8 mouse cellular contexts compared by ENCODE assay signal in the genomic region with DNA sequence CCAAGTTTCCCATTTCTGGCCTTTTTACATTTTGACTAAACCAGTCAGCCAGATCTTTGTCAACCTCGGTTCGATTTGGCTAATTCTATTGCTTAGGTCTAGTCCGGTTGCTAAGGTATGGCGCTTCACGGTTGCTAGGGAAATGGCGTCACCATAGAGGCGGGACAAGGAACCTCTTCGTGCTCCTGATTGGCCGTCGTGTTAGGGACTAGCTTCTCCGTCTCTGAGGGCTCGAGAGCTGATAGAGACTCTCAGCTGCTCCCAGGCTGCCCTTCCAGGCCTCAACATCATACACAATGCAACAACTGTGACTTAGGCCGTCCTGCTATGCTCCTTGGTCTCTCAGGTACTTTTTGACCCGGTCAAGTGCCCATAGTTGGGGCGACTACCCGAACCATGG. TPM values are rescaled to one million over a fixed set of nuclear protein-coding genes. Genes with fewer than 3 reads are reported as not detected.
A peak's percentile ranks its signal among the peaks of the same experiment; 100 is the strongest.
DNase-seq lines count a peak whose midpoint lies in the region; ATAC-seq and TF ChIP-seq lines count a peak whose summit lies in the region.

A gene (plus strand): TSS at position 157 of the 400 bp plus-strand sequence.

- H3K4me3 ChIP-seq in ES-E14 (ENCODE audit: insufficient read depth in 1 of 2, low read depth in 1 of 2, low read length in 2 of 2, poor library complexity in 1 of 2, severe bottlenecking in 1 of 2) = peak within 1 kb of the TSS; percentile 69 to 80
- H3K4me3 ChIP-seq in forebrain, embryonic 16.5 days (replicated peaks; ENCODE audit: low read length) = peak within 1 kb of the TSS; percentile 50
- H3K4me3 ChIP-seq in layer of hippocampus, adult 2 months = peak within 1 kb of the TSS; percentile 76
- H3K4me3 ChIP-seq in lung, embryonic 14.5 days (ENCODE audit: low read depth, low read length) = peak within 1 kb of the TSS; percentile 53
- peak within 1 kb of the TSS; percentile 55 for H3K4me3 ChIP-seq in olfactory bulb, adult 2 months (ENCODE audit: insufficient read depth, low read depth, low read length)
- H3K4me3 ChIP-seq in thymus, adult 2 months (ENCODE audit: control insufficient read depth, insufficient read depth, low read length) = peak within 1 kb of the TSS; percentile 39

- H3K9ac ChIP-seq in ES-E14 (ENCODE audit: insufficient read depth, low read depth, low read length, poor library complexity, severe bottlenecking) = peak within 1 kb of the TSS; percentile 66
- H3K9ac ChIP-seq in forebrain, embryonic 16.5 days (replicated peaks; ENCODE audit: low read depth, low read length) = peak within 1 kb of the TSS; percentile 62
- H3K9ac ChIP-seq in lung, embryonic 14.5 days = peak within 1 kb of the TSS; percentile 55

- no peak within 1 kb of the TSS for H3K27ac ChIP-seq in ES-E14 (ENCODE audit: insufficient read depth, low read depth, low read length, poor library complexity, severe bottlenecking)
- peak within 1 kb of the TSS; percentile 31; the same call in 1 of the 2 replicates for H3K27ac ChIP-seq in forebrain, embryonic 16.5 days (ENCODE audit: low read length)
- peak within 1 kb of the TSS; percentile 91 for H3K27ac ChIP-seq in layer of hippocampus, adult 2 months
- peak within 1 kb of the TSS; percentile 44 for H3K27ac ChIP-seq in lung, embryonic 14.5 days (ENCODE audit: low read depth)
- H3K27ac ChIP-seq in olfactory bulb, adult 2 months (ENCODE audit: insufficient read depth, low read depth, low read length) = peak within 1 kb of the TSS; percentile 70; the same call in 1 of the 2 replicates
- peak within 1 kb of the TSS; percentile 37; the same call in 1 of the 2 replicates for H3K27ac ChIP-seq in thymus, adult 2 months (ENCODE audit: control insufficient read depth, insufficient read depth, low read length)

- ATAC-seq in forebrain, embryonic 16.5 days = peak; percentile 80
- ATAC-seq in lung, embryonic 14.5 days (ENCODE audit: insufficient read depth) = peak; percentile 74

- H3K36me3 ChIP-seq in ES-E14 (ENCODE audit: control insufficient read depth, insufficient read depth, low read length, poor library complexity, severe bottlenecking) = peaks cover 9% of the 10 kb centered on the region; the same call in 1 of the 2 replicates
- H3K36me3 ChIP-seq in forebrain, embryonic 16.5 days (ENCODE audit: control insufficient read depth, insufficient read depth) = no peaks in the 10 kb centered on the region
- H3K36me3 ChIP-seq in lung, embryonic 14.5 days (ENCODE audit: insufficient read depth) = peaks cover 17% of the 10 kb centered on the region
- H3K36me3 ChIP-seq in thymus, adult 2 months (ENCODE audit: control insufficient read depth, insufficient read depth, low read length) = no peaks in the 10 kb centered on the region

- no peak for TF ChIP-seq CTCF in layer of hippocampus, adult 2 months (conservative IDR thresholded peaks at IDR 0.05)
- no peak for TF ChIP-seq CTCF in lung, embryonic 14.5 days (IDR thresholded peaks at IDR 0.05; ENCODE audit: low read depth)
- TF ChIP-seq CTCF in olfactory bulb, adult 2 months (IDR thresholded peaks at IDR 0.05; ENCODE audit: insufficient read depth, low read depth, low read length) = no peak
- TF ChIP-seq CTCF in thymus, adult 2 months (IDR thresholded peaks at IDR 0.05; ENCODE audit: borderline replicate concordance, control insufficient read depth, extremely low read depth, insufficient read depth, low read length, poor library complexity) = no peak

- H3K4me2 ChIP-seq in forebrain, embryonic 16.5 days (ENCODE audit: low read length) = peak within 1 kb of the TSS; percentile 67
- H3K4me2 ChIP-seq in lung, embryonic 14.5 days = peak within 1 kb of the TSS; percentile 76

- intact Hi-C loops in heart, postnatal 36 days (cut with DNase I) = no loop called here

- no peaks in the 10 kb centered on the region for H3K27me3 ChIP-seq in forebrain, embryonic 16.5 days (replicated peaks; ENCODE audit: control insufficient read depth, insufficient read depth, low read length)
- no peaks in the 10 kb centered on the region for H3K27me3 ChIP-seq in lung, embryonic 14.5 days (ENCODE audit: insufficient read depth, low read length)
- H3K27me3 ChIP-seq in thymus, adult 2 months (ENCODE audit: control insufficient read depth, insufficient read depth, low read length) = no peaks in the 10 kb centered on the region

- WGBS in forebrain, embryonic 16.5 days = under 1% methylated on average over 16 of the region's 16 CpGs
- 0% methylated on average over 16 of the region's 16 CpGs for WGBS in lung, embryonic 14.5 days
- WGBS in olfactory bulb, adult 2 months = under 1% methylated on average over 16 of the region's 16 CpGs
- 2% methylated on average over 16 of the region's 16 CpGs for WGBS in thymus, adult 2 months

- in situ Hi-C loops in ES-E14 (cut with MboI; ENCODE audit: low sequenced_read_pairs in 2 of 2, unreplicated experiment in 2 of 2) = no loop called here

- peak; percentile 98 for DNase-seq in ES-E14 (ENCODE audit: low read depth, low spot score)
- DNase-seq in cerebellum, adult 11-12 months = peak; percentile 96
- peak; percentile 95 to 96 for DNase-seq in heart, postnatal 36 days
- DNase-seq in layer of hippocampus, adult 2 months (ENCODE audit: low spot score in 2 of 2) = peak; percentile 98
- DNase-seq in lung, embryonic 14.5 days = peak; percentile 99
- peak; percentile 96 for DNase-seq in thymus, adult 2 months

- H3K9me3 ChIP-seq in ES-E14 (ENCODE audit: control insufficient read depth, insufficient read depth, low read depth, low read length) = no peaks in the 10 kb centered on the region
- H3K9me3 ChIP-seq in forebrain, embryonic 16.5 days (ENCODE audit: control insufficient read depth, low read length) = no peaks in the 10 kb centered on the region
- no peaks in the 10 kb centered on the region for H3K9me3 ChIP-seq in lung, embryonic 14.5 days (ENCODE audit: low read depth, low read length)

- TF ChIP-seq POLR2A in olfactory bulb, adult 2 months (IDR thresholded peaks at IDR 0.05; ENCODE audit: insufficient read depth, low read depth, low read length) = 0 out of 2 replicates have a peak, but pooled peaks have one; percentile 34
- 0 out of 2 replicates have a peak, but pooled peaks have one; percentile 33 for TF ChIP-seq POLR2A in thymus, adult 2 months (IDR thresholded peaks at IDR 0.05; ENCODE audit: control insufficient read depth, extremely low read depth, insufficient read depth, low read length, poor library complexity)

- peaks cover 0 to 11% of the 10 kb centered on the region in 2 experiments; a peak in 2 of 4 replicates for H3K4me1 ChIP-seq in ES-E14 (ENCODE audit: control insufficient read depth in 2 of 2, insufficient read depth in 2 of 2, low read length in 2 of 2, poor library complexity in 1 of 2)
- H3K4me1 ChIP-seq in forebrain, embryonic 16.5 days (replicated peaks; ENCODE audit: control insufficient read depth, insufficient read depth, low read length) = peaks cover 38% of the 10 kb centered on the region
- H3K4me1 ChIP-seq in lung, embryonic 14.5 days (ENCODE audit: insufficient read depth) = peaks cover 10% of the 10 kb centered on the region
- peaks cover 32% of the 10 kb centered on the region for H3K4me1 ChIP-seq in olfactory bulb, adult 2 months (ENCODE audit: control insufficient read depth, insufficient read depth, low read length)
- H3K4me1 ChIP-seq in thymus, adult 2 months (replicated peaks; ENCODE audit: control insufficient read depth, insufficient read depth, low read length) = peaks cover 27% of the 10 kb centered on the region

TF ChIP-seq in ES-E14, 5 proteins besides CTCF, POLR2A, EP300 and RAD21:
- TF ChIP-seq HCFC1 (IDR thresholded peaks at IDR 0.05; ENCODE audit: borderline replicate concordance, insufficient read depth, low read length) (peak; percentile 77; the same call in 1 of the 2 replicates), ZC3H11A (IDR thresholded peaks at IDR 0.05; ENCODE audit: borderline replicate concordance, low read depth, low read length) (no peak)

RNA-seq across cellular contexts. Expression of the gene that starts here (rescaled TPM):
- 4.4 and 7.5 TPM in 2 replicates for total RNA-seq in ES-E14 (2012; rRNA removed)
- polyA plus RNA-seq in forebrain, embryonic 16.5 days (2015; fragmentation: Nextera tagmentation; extraction: Ambion mirVana) = 14.6 and 16.7 TPM in 2 replicates
- total RNA-seq in heart, postnatal 36 days (2021) = 1 to 10 TPM; 6.9 to 9.9 TPM
- 10 to 100 TPM; 16.2 to 18.8 TPM for total RNA-seq in layer of hippocampus, adult 2 months (2021)
- 9.7 and 11.1 TPM in 2 replicates for polyA plus RNA-seq in lung, embryonic 14.5 days (2014; fragmentation: Nextera tagmentation; extraction: Ambion mirVana)
- not detected in 2 replicates for polyA plus RNA-seq in olfactory bulb, adult 2 months (2012; ENCODE audit: insufficient read depth, insufficient read length, low replicate concordance, missing spikeins)
- 3.4 and 5.8 TPM in 2 replicates for polyA plus RNA-seq in thymus, adult 2 months (2012; rRNA removed)
